In genomic region chr7:57701046-57701445, GRCm38 (mm10) we compare ENCODE assay signal across 13 mouse cellular contexts.
DNase-seq lines count a peak whose midpoint lies in the region; ATAC-seq and TF ChIP-seq lines count a peak whose summit lies in the region.
"Had no signal": no experiment of that assay in that cellular context is flagged by ENCODE, and none has a peak within 500 bp of the region (broad histone marks: within the 10 kb centered on the region; RNA-seq: fewer than 3 reads in every experiment).

No protein-coding gene starts in this region.

- no peak for TF ChIP-seq CTCF in layer of hippocampus, adult 2 months (conservative IDR thresholded peaks at IDR 0.05)
- no peak for TF ChIP-seq CTCF in heart, postnatal 0 days (IDR thresholded peaks at IDR 0.05; ENCODE audit: low read depth)
- no peak for TF ChIP-seq CTCF in gastrocnemius, adult 2 months (IDR thresholded peaks at IDR 0.05)

- H3K9me3 ChIP-seq in heart, postnatal 0 days (replicated peaks; ENCODE audit: control insufficient read depth, low read length) = no peaks in the 10 kb centered on the region
- H3K9me3 ChIP-seq: liver, embryonic 15.5 days had no signal

- H3K9ac ChIP-seq in heart, postnatal 0 days (replicated peaks; ENCODE audit: low read depth, low read length) = no peak overlapping the region
- H3K9ac ChIP-seq: liver, embryonic 15.5 days had no signal

- TF ChIP-seq EP300 in heart, postnatal 0 days (IDR thresholded peaks at IDR 0.05; ENCODE audit: low read depth) = no peak

- H3K27ac ChIP-seq in layer of hippocampus, adult 2 months = 0 out of 2 replicates have a peak overlapping the region, but pooled peaks have one; percentile 55
- H3K27ac ChIP-seq in heart, postnatal 0 days (ENCODE audit: low read depth) = peak overlapping the region; percentile 64
- H3K27ac ChIP-seq in gastrocnemius, adult 2 months = no peak overlapping the region
- H3K27ac ChIP-seq: kidney, postnatal 0 days; liver, embryonic 15.5 days had no signal

- no peaks in the 10 kb centered on the region for H3K27me3 ChIP-seq in heart, postnatal 0 days (ENCODE audit: control insufficient read depth, insufficient read depth, low read length)
- H3K27me3 ChIP-seq: liver, embryonic 15.5 days had no signal

- peaks cover 11% of the 10 kb centered on the region; the same call in 1 of the 2 replicates for H3K4me1 ChIP-seq in heart, postnatal 0 days (ENCODE audit: control insufficient read depth, insufficient read depth)
- H3K4me1 ChIP-seq: liver, embryonic 15.5 days had no signal

- intact Hi-C loops in gastrocnemius, adult 2 months (cut with DNase I) = no loop called here

- H3K4me3 ChIP-seq in layer of hippocampus, adult 2 months = no peak overlapping the region
- no peak overlapping the region for H3K4me3 ChIP-seq in heart, postnatal 0 days (ENCODE audit: low read depth, low read length)
- H3K4me3 ChIP-seq in gastrocnemius, adult 2 months = no peak overlapping the region
- H3K4me3 ChIP-seq: liver, embryonic 15.5 days had no signal

- H3K36me3 ChIP-seq in heart, postnatal 0 days (replicated peaks; ENCODE audit: control insufficient read depth, insufficient read depth, low read length) = no peaks in the 10 kb centered on the region
- H3K36me3 ChIP-seq: G1E; liver, embryonic 15.5 days had no signal

- H3K4me2 ChIP-seq in heart, postnatal 0 days (ENCODE audit: low read depth, low read length) = no peak overlapping the region
- H3K4me2 ChIP-seq: liver, embryonic 15.5 days had no signal

- no peak for ATAC-seq in heart, postnatal 0 days (ENCODE audit: insufficient read depth, low read depth)

- peak; percentile 36 for DNase-seq in adrenal gland, adult 2 months
- no peak for DNase-seq in adrenal gland, adult 18-20 months (ENCODE audit: low spot score in 2 of 2)
- DNase-seq in layer of hippocampus, adult 2 months (ENCODE audit: low spot score in 2 of 2) = no peak
- no peak for DNase-seq in layer of hippocampus, adult 11-12 months (ENCODE audit: low spot score)
- DNase-seq in adrenal gland, postnatal 25 days = peak; percentile 23
- DNase-seq in heart, postnatal 0 days (ENCODE audit: low spot score) = peak; percentile 8
- no peak for DNase-seq in gastrocnemius, adult 2 months
- no peak for DNase-seq in layer of hippocampus, adult 9-10 months (ENCODE audit: low spot score)
- DNase-seq: retina, postnatal 1 day; thymus, postnatal 4 days had no signal

Comparison
In these comparisons a context has a peak if more than half of its experiments do, and no peak if none do; other contexts are left out.
1. DNase-seq: peak in adrenal gland, adult 2 months (single experiment), adrenal gland, postnatal 25 days (single experiment) and heart, postnatal 0 days (single experiment); none in adrenal gland, adult 18-20 months (0 of 2), layer of hippocampus, adult 2 months (0 of 2), layer of hippocampus, adult 11-12 months (single experiment), gastrocnemius, adult 2 months (single experiment) and layer of hippocampus, adult 9-10 months (single experiment).